ENCODE assay signal across 8 mouse cellular contexts in the genomic region with DNA sequence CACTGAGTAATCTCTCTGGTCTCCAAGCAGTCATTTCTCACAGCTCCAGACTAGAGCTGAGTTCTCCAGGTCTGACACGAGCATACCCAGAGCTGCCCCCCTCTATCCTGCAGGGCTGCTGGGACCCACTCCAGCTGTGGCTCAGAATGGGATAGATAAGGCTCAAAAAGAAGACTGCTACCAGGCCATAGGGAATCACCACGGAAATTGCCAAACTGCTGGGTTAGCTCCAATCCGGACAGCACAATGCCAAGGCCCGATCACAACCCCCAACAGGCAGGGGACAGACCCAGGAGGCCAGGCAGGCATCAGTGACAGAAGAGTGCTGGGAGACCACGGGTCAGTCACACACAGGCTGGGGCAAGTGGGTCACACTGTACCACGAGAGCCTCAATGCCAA. TPM values are rescaled to one million over a fixed set of nuclear protein-coding genes. Genes with fewer than 3 reads are reported as not detected.
DNase-seq lines count a peak whose midpoint lies in the region; ATAC-seq and TF ChIP-seq lines count a peak whose summit lies in the region.

No protein-coding gene starts in this region.

- no peaks in the 10 kb centered on the region for H3K27me3 ChIP-seq in forebrain, embryonic 15.5 days

- no peak for TF ChIP-seq CTCF in layer of hippocampus, adult 2 months (conservative IDR thresholded peaks at IDR 0.05)

- H3K4me3 ChIP-seq in layer of hippocampus, adult 2 months: no peak overlapping the region
- H3K4me3 ChIP-seq in forebrain, embryonic 15.5 days: no peak overlapping the region

- peaks cover 44% of the 10 kb centered on the region for H3K4me1 ChIP-seq in forebrain, embryonic 15.5 days

- no peaks in the 10 kb centered on the region for H3K36me3 ChIP-seq in forebrain, embryonic 15.5 days

- 52% methylated on average over 6 of the region's 6 CpGs for WGBS in forebrain, embryonic 15.5 days

- no peak overlapping the region for H3K9ac ChIP-seq in forebrain, embryonic 15.5 days (replicated peaks)

- ATAC-seq in forebrain, embryonic 15.5 days (replicated peaks): 0 out of 2 replicates have a peak, but pooled peaks have one; percentile 27

- H3K27ac ChIP-seq in layer of hippocampus, adult 2 months: 0 out of 2 replicates have a peak overlapping the region, but pooled peaks have one; percentile 23
- H3K27ac ChIP-seq in forebrain, embryonic 15.5 days (replicated peaks): no peak overlapping the region

- no peak overlapping the region for H3K4me2 ChIP-seq in forebrain, embryonic 15.5 days (replicated peaks)

- DNase-seq in adrenal gland, postnatal 14 days: peak; percentile 54
- DNase-seq in adrenal gland, postnatal 4 days (ENCODE audit: low spot score in 2 of 2): no peak
- no peak for DNase-seq in layer of hippocampus, adult 2 months (ENCODE audit: low spot score in 2 of 2)
- no peak for DNase-seq in layer of hippocampus, adult 8-10 months (ENCODE audit: low spot score in 2 of 2)
- DNase-seq in NIH3T3 (ENCODE audit: low read depth): peak; percentile 43
- no peak for DNase-seq in MN1 (ENCODE audit: low spot score)
- DNase-seq in cerebellum, adult 11 months: no peak

- no peaks in the 10 kb centered on the region for H3K9me3 ChIP-seq in forebrain, embryonic 15.5 days

RNA-seq across cellular contexts. Expression of a gene that starts 12.9 kb away (rescaled TPM):
- 39.4 and 43.0 TPM in 2 replicates for total RNA-seq in adrenal gland, postnatal 14 days (2021)
- total RNA-seq in adrenal gland, postnatal 4 days (2021): 10 to 100 TPM; 44.6 to 45.7 TPM
- 10 to 100 TPM; 38.4 to 38.8 TPM for total RNA-seq in layer of hippocampus, adult 2 months (2021)
- 10 to 100 TPM; 35.5 to 40.5 (median 37.5) TPM for total RNA-seq in layer of hippocampus, adult 8-10 months (2022)
- 10.5 and 11.5 TPM in 2 replicates for polyA plus RNA-seq in forebrain, embryonic 15.5 days (2015; fragmentation: Nextera tagmentation; extraction: Ambion mirVana)

Comparison
In these comparisons a context has a peak if more than half of its experiments do, and no peak if none do; other contexts are left out.
1. DNase-seq: peak in adrenal gland, postnatal 14 days (single experiment) and NIH3T3 (single experiment); none in adrenal gland, postnatal 4 days (0 of 2), layer of hippocampus, adult 2 months (0 of 2), layer of hippocampus, adult 8-10 months (0 of 2), MN1 (single experiment) and cerebellum, adult 11 months (single experiment).